9 mouse cellular contexts compared by ENCODE assay signal in the genomic region with DNA sequence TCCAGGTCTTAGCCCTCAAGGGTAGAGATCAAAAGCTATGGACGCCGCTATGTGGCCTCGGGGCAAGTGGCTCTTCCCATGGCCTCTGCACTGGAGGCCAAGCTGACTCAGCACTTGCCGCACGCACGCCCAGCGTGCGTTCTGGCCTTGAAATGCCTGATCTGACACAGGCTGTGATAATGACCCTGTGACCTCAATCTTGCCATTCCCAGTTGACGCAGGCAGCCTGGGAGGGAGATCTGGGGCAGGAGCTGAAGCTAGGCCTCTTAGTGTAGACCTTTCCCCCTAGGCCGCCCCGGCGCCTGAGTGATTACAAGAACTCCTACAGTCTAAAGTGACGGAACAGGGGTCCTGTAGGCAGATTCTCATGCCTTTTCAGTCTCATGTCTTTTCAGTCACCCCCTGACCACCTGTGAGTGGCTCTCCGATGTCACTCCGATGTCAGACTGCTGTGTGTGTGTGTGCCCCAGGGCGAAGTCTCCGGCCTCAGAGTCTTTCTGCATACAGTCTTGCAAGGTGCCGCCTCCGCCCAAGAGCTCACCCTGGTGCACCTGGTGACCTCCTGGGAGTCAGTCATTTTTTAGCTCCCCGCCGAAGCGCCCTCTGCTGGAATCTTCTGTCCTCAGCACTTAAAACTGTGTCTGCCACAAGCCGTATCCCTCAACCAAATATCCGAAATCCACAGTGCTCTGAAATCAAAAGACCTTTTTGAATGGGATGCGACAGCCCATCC. TPM values are rescaled to one million over a fixed set of nuclear protein-coding genes. Genes with fewer than 3 reads are reported as not detected.
DNase-seq lines count a peak whose midpoint lies in the region; ATAC-seq and TF ChIP-seq lines count a peak whose summit lies in the region.
"Had no signal": no experiment of that assay in that cellular context is flagged by ENCODE, and none has a peak within 500 bp of the region (broad histone marks: within the 10 kb centered on the region; RNA-seq: fewer than 3 reads in every experiment).

No protein-coding gene starts in this region.

- no peaks in the 10 kb centered on the region for H3K36me3 ChIP-seq in embryonic facial prominence, embryonic 10.5 days (replicated peaks)
- no peaks in the 10 kb centered on the region for H3K36me3 ChIP-seq in lung, postnatal 0 days (ENCODE audit: insufficient read depth, low read length)
- H3K36me3 ChIP-seq: midbrain, embryonic 12.5 days had no signal

- TF ChIP-seq EP300 in lung, postnatal 0 days (IDR thresholded peaks at IDR 0.05), result no peak

- 24% methylated on average over 25 of the region's 25 CpGs for WGBS in embryonic facial prominence, embryonic 10.5 days
- WGBS in lung, postnatal 0 days, result 36% methylated on average over 25 of the region's 25 CpGs

- TF ChIP-seq CTCF in left cerebral cortex, adult 2 months (IDR thresholded peaks at IDR 0.05), result peak; percentile 59
- peak; percentile 58 for TF ChIP-seq CTCF in lung, postnatal 0 days (IDR thresholded peaks at IDR 0.05)

- H3K4me3 ChIP-seq in left cerebral cortex, adult 2 months, result no peak overlapping the region
- H3K4me3 ChIP-seq in embryonic facial prominence, embryonic 10.5 days, result no peak overlapping the region
- no peak overlapping the region for H3K4me3 ChIP-seq in lung, postnatal 0 days (ENCODE audit: low read depth, low read length)
- H3K4me3 ChIP-seq: midbrain, embryonic 12.5 days had no signal

- H3K4me2 ChIP-seq in lung, postnatal 0 days (replicated peaks; ENCODE audit: low read depth, low read length), result no peak overlapping the region
- H3K4me2 ChIP-seq: midbrain, embryonic 12.5 days had no signal

- no peak for ATAC-seq in CD4-positive, CD25-positive, alpha-beta regulatory T cell, adult 4 months
- ATAC-seq in lung, postnatal 0 days, result no peak

- H3K27me3 ChIP-seq in embryonic facial prominence, embryonic 10.5 days (replicated peaks; ENCODE audit: low read depth, poor library complexity, severe bottlenecking), result peaks cover 21% of the 10 kb centered on the region; the same call in 1 of the 2 replicates
- no peaks in the 10 kb centered on the region for H3K27me3 ChIP-seq in lung, postnatal 0 days (replicated peaks; ENCODE audit: insufficient read depth, low read length)

- H3K4me1 ChIP-seq in embryonic facial prominence, embryonic 10.5 days, result peaks cover 40% of the 10 kb centered on the region
- H3K4me1 ChIP-seq in lung, postnatal 0 days (ENCODE audit: insufficient read depth, low read depth, low read length), result no peaks in the 10 kb centered on the region

- H3K9me3 ChIP-seq in embryonic facial prominence, embryonic 10.5 days, result no peaks in the 10 kb centered on the region
- H3K9me3 ChIP-seq in lung, postnatal 0 days (ENCODE audit: low read length), result no peaks in the 10 kb centered on the region
- H3K9me3 ChIP-seq: midbrain, embryonic 12.5 days had no signal

- H3K9ac ChIP-seq in lung, postnatal 0 days (replicated peaks; ENCODE audit: low read depth), result no peak overlapping the region
- H3K9ac ChIP-seq: midbrain, embryonic 12.5 days had no signal

- intact Hi-C loops in left cerebral cortex, adult 2 months (cut with DNase I), result no loop called here
- intact Hi-C loops in left cerebral cortex, postnatal 4 days (cut with DNase I), result no loop called here

- DNase-seq in CD4-positive, CD25-positive, alpha-beta regulatory T cell, adult 2 months (ENCODE audit: low read depth, low spot score), result peak; percentile 20
- DNase-seq in left cerebral cortex, adult 2 months (ENCODE audit: extremely low spot score in 1 of 2, low spot score in 2 of 2), result no peak
- no peak for DNase-seq in left cerebral cortex, postnatal 4 days
- peak; percentile 68 for DNase-seq in embryonic facial prominence, embryonic 10.5 days (ENCODE audit: low spot score)
- DNase-seq in lung, postnatal 0 days (ENCODE audit: low spot score), result no peak
- DNase-seq in yolk sac, embryonic 10.5 days (ENCODE audit: low spot score), result peak; percentile 61
- DNase-seq in right cerebral cortex, postnatal 25 days, result no peak

- H3K27ac ChIP-seq in left cerebral cortex, adult 2 months, result no peak overlapping the region
- no peak overlapping the region for H3K27ac ChIP-seq in embryonic facial prominence, embryonic 10.5 days (replicated peaks)
- no peak overlapping the region for H3K27ac ChIP-seq in lung, postnatal 0 days (ENCODE audit: low read length)
- H3K27ac ChIP-seq: midbrain, embryonic 12.5 days had no signal

RNA-seq across cellular contexts. Expression of a gene that starts 34.0 kb away (rescaled TPM):
- not detected for polyA plus RNA-seq in CD4-positive, CD25-positive, alpha-beta regulatory T cell, adult 4 months (2017; shearing (Covaris generic))
- total RNA-seq in left cerebral cortex, adult 2 months (2021), result under 1 TPM; 0.50 to 0.91 TPM
- 1 to 10 TPM; 1.2 to 1.5 TPM for total RNA-seq in left cerebral cortex, postnatal 4 days (2021)
- 1.9 and 2.9 TPM in 2 replicates for polyA plus RNA-seq in embryonic facial prominence, embryonic 10.5 days (2016; fragmentation: Nextera tagmentation; extraction: Ambion mirVana)
- polyA plus RNA-seq in lung, postnatal 0 days (2015; fragmentation: Nextera tagmentation; extraction: Ambion mirVana), result 8.1 and 8.7 TPM in 2 replicates

RNA-seq across cellular contexts. Expression of a gene that starts 38.6 kb away (rescaled TPM):
- polyA plus RNA-seq in CD4-positive, CD25-positive, alpha-beta regulatory T cell, adult 4 months (2017; shearing (Covaris generic)), result not detected
- not detected for total RNA-seq in left cerebral cortex, adult 2 months (2021)
- not detected for total RNA-seq in left cerebral cortex, postnatal 4 days (2021)
- polyA plus RNA-seq in embryonic facial prominence, embryonic 10.5 days (2016; fragmentation: Nextera tagmentation; extraction: Ambion mirVana), result 0.20 and 0.30 TPM in 2 replicates
- polyA plus RNA-seq in lung, postnatal 0 days (2015; fragmentation: Nextera tagmentation; extraction: Ambion mirVana), result 0.06 TPM in 1 of 2 replicates, not detected in the other

RNA-seq across cellular contexts. Expression of a gene that starts 55.9 kb away (rescaled TPM):
- not detected for polyA plus RNA-seq in CD4-positive, CD25-positive, alpha-beta regulatory T cell, adult 4 months (2017; shearing (Covaris generic))
- total RNA-seq in left cerebral cortex, adult 2 months (2021), result not detected
- total RNA-seq in left cerebral cortex, postnatal 4 days (2021), result not detected
- polyA plus RNA-seq in embryonic facial prominence, embryonic 10.5 days (2016; fragmentation: Nextera tagmentation; extraction: Ambion mirVana), result not detected in 2 replicates
- 0.20 TPM in 1 of 2 replicates, not detected in the other for polyA plus RNA-seq in lung, postnatal 0 days (2015; fragmentation: Nextera tagmentation; extraction: Ambion mirVana)
- polyA plus RNA-seq: midbrain, embryonic 12.5 days had no signal

RNA-seq across cellular contexts. Expression of a gene that starts 58.6 kb away (rescaled TPM):
- 1 to 10 TPM; 1.6 to 1.7 TPM for polyA plus RNA-seq in CD4-positive, CD25-positive, alpha-beta regulatory T cell, adult 4 months (2017; shearing (Covaris generic))
- 100 to 1,000 TPM; 206 to 220 TPM for total RNA-seq in left cerebral cortex, adult 2 months (2021)
- 10 to 100 TPM; 53.2 to 56.5 TPM for total RNA-seq in left cerebral cortex, postnatal 4 days (2021)
- 11.0 and 11.7 TPM in 2 replicates for polyA plus RNA-seq in embryonic facial prominence, embryonic 10.5 days (2016; fragmentation: Nextera tagmentation; extraction: Ambion mirVana)
- 78.2 and 80.0 TPM in 2 replicates for polyA plus RNA-seq in lung, postnatal 0 days (2015; fragmentation: Nextera tagmentation; extraction: Ambion mirVana)

Comparison
In these comparisons a context has a peak if more than half of its experiments do, and no peak if none do; other contexts are left out.
1. DNase-seq: peak in CD4-positive, CD25-positive, alpha-beta regulatory T cell, adult 2 months (single experiment), embryonic facial prominence, embryonic 10.5 days (single experiment) and yolk sac, embryonic 10.5 days (single experiment); none in left cerebral cortex, adult 2 months (0 of 2), left cerebral cortex, postnatal 4 days (single experiment), lung, postnatal 0 days (single experiment) and right cerebral cortex, postnatal 25 days (single experiment).